Mouse (Mus musculus) kidney, postnatal 0 days (tissue): ENCODE data around the gene Slit2. TPM values are rescaled to one million over a fixed set of nuclear protein-coding genes. Genes with fewer than 3 reads are reported as not detected.

Source experiments
- ATAC-seq: fragments of 200-750 bp; cut with Nextera tagmentation; replicated peaks from 2 replicates; pipeline ENCODE4 v1.8.0; 2017; ENCODE audit warnings: low read depth, moderate number of reproducible peaks, moderate TSS enrichment, moderate library complexity; ENCODE audit not compliant: low FRiP score
- DNase-seq: peaks from one replicate; pipeline ENCODE4 v3.0.0-alpha.2; 2016; ENCODE audit warnings: low spot score
- H3K27ac ChIP-seq: fragments of 300-500 bp; sonication (generic); 2 replicates; pipeline ENCODE4 v1.5.1; 2014; ENCODE audit warnings: mild to moderate bottlenecking
- H3K27me3 ChIP-seq: fragments of 300-500 bp; sonication (generic); 2 replicates; pipeline ENCODE4 v1.6.1; 2014; ENCODE audit warnings: low read length, mixed read lengths; ENCODE audit not compliant: insufficient read depth
- H3K36me3 ChIP-seq: fragments of 300-500 bp; sonication (generic); 2 replicates; pipeline ENCODE4 v1.6.1; 2014; ENCODE audit warnings: low read length, mixed read lengths; ENCODE audit not compliant: insufficient read depth
- H3K4me1 ChIP-seq: fragments of 300-500 bp; sonication (generic); replicated peaks from 2 replicates; pipeline ENCODE4 v1.6.1; 2014; ENCODE audit warnings: antibody characterized with exemption, low read length, mixed read lengths; ENCODE audit not compliant: insufficient read depth
- H3K4me2 ChIP-seq: fragments of 300-500 bp; sonication (generic); 2 replicates; pipeline ENCODE4 v1.6.1; 2014; ENCODE audit warnings: mild to moderate bottlenecking, low read length, moderate library complexity, mixed read lengths
- H3K4me3 ChIP-seq: fragments of 300-500 bp; sonication (generic); replicated peaks from 2 replicates; pipeline ENCODE4 v1.5.1; 2014; ENCODE audit warnings: low read depth, low read length
- H3K9ac ChIP-seq: fragments of 300-500 bp; sonication (generic); 2 replicates; pipeline ENCODE4 v1.6.1; 2014; ENCODE audit warnings: low read depth, low read length
- H3K9me3 ChIP-seq: fragments of 300-500 bp; sonication (generic); replicated peaks from 2 replicates; pipeline ENCODE4 v1.6.1; 2016; ENCODE audit warnings: low read length, inconsistent platforms, mixed read lengths
- CTCF ChIP-seq: IDR thresholded peaks from 2 replicates; pipeline ENCODE4 v1.5.1; 2016; ENCODE audit warnings: antibody characterized with exemption, low read depth, mild to moderate bottlenecking, moderate library complexity
- WGBS: fragments of 180-500 bp; shearing (Covaris S2); extraction: QIAGEN DNeasy Blood & Tissue Kit; methylation state at CpG from one replicate; pipeline ENCODE4 v1.1.7; 2014; 5-methylcytosine and 5-hydroxymethylcytosine counted together
- polyA plus RNA-seq: library from polyadenylated mRNA; unstranded; fragments of >200 nt; fragmentation: Nextera tagmentation; extraction: Ambion mirVana; gene quantifications from 2 replicates; pipeline ENCODE4 v1.2.1, GENCODE M21; 2015

Slit2 gene
- polyA plus RNA-seq, 1 experiment from 2014 or later, result 18.3 TPM

DNA sequence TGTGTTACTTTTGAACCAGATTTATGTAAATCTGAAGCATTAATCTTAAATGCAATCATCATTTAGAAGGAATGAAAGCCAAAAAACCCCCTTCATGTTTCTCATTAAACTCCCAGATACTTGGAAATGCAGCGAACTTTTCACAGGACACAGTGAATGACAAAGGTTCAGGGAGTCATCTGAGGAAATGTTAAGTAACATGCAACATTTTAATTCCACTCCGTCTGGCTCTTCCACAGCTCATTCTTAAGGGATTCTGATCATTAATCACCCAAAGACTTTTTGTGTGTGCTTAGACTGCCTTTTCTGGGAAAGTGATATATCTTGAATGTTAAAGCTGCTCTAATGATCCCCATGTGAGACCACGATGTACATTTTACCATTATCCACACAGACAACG is 337.7 kb downstream of the Slit2 start:
- Histone ChIP-seq H3K4me3 (no peak overlapping the region), H3K36me3 (no peaks in the 10 kb centered on the region), H3K27ac (no peak overlapping the region), H3K9ac (no peak overlapping the region), H3K9me3 (no peaks in the 10 kb centered on the region), H3K27me3 (no peaks in the 10 kb centered on the region), H3K4me1 (no peaks in the 10 kb centered on the region), H3K4me2 (no peak overlapping the region)
- 54% methylated on average over 4 of the region's 4 CpGs for WGBS
- DNase-seq (no peak), ATAC-seq (no peak)
- no peak for TF ChIP-seq CTCF

DNA sequence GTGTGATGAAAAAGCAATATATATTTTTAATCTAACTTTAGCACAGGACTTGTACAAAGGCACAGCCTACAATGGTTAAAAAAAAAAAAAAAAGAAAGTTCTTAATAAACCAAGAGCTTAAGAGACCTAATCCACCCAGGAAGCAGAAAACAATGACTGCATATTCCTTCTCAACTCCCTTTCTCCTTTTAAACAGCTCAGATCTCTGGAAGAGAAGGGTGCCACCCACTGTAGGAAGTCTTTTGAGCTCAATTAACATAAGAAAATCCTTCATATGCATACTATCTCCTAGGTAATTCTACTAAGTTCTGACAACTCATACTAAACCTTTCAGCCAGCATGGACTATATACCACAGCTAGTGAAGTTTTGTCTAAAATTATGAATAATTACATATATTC is 343.3 kb downstream of the Slit2 start:
- no peak overlapping the region for H3K4me3 ChIP-seq
- H3K36me3 ChIP-seq, result no peaks in the 10 kb centered on the region
- H3K27ac ChIP-seq, result no peak overlapping the region
- H3K4me2 ChIP-seq, result no peak overlapping the region
- no peaks in the 10 kb centered on the region for H3K4me1 ChIP-seq
- TF ChIP-seq CTCF, result no peak
- DNase-seq (no peak), ATAC-seq (no peak)
- H3K9me3 ChIP-seq, result no peaks in the 10 kb centered on the region
- no peak overlapping the region for H3K9ac ChIP-seq
- H3K27me3 ChIP-seq, result no peaks in the 10 kb centered on the region

GRCm38 (mm10) chr5:48327652-48328051 is 344.7 kb downstream of the Slit2 start, which contains the start of gene 5730480H06Rik:
Gene 5730480H06Rik, plus strand, starts transcription at chr5:48327952.
- Histone ChIP-seq H3K36me3 (no peaks in the 10 kb centered on the region), H3K4me2 (no peak within 1 kb of the TSS), H3K27ac (no peak within 1 kb of the TSS), H3K4me1 (no peaks in the 10 kb centered on the region), H3K27me3 (no peaks in the 10 kb centered on the region), H3K4me3 (no peak within 1 kb of the TSS), H3K9ac (no peak within 1 kb of the TSS), H3K9me3 (no peaks in the 10 kb centered on the region)
- DNase-seq, result no peak
- WGBS, result 96% methylated on average over 8 of the region's 8 CpGs
- no peak for ATAC-seq
- TF ChIP-seq CTCF, result no peak

GRCm38 (mm10) chr5:48329751-48330150 is 346.8 kb downstream of the Slit2 start:
- Histone ChIP-seq H3K9me3 (no peaks in the 10 kb centered on the region), H3K4me3 (no peak overlapping the region), H3K4me2 (no peak overlapping the region), H3K27ac (no peak overlapping the region), H3K9ac (no peak overlapping the region), H3K27me3 (no peaks in the 10 kb centered on the region), H3K36me3 (no peaks in the 10 kb centered on the region), H3K4me1 (no peaks in the 10 kb centered on the region)
- ATAC-seq, result no peak
- WGBS, result 86% methylated on average over 2 of the region's 2 CpGs
- DNase-seq, result no peak
- no peak for TF ChIP-seq CTCF

- Histone ChIP-seq H3K9ac (no peak overlapping the region), H3K27ac (no peak overlapping the region), H3K4me3 (no peak overlapping the region), H3K4me1 (no peaks in the 10 kb centered on the region), H3K9me3 (no peaks in the 10 kb centered on the region), H3K36me3 (no peaks in the 10 kb centered on the region), H3K27me3 (no peaks in the 10 kb centered on the region), H3K4me2 (no peak overlapping the region)
- 90% methylated on average over 2 of the region's 2 CpGs for WGBS
- DNase-seq (no peak), ATAC-seq (no peak)
- no peak for TF ChIP-seq CTCF
Observed at GRCm38 (mm10) chr5:48330817-48331216, 347.9 kb downstream of the Slit2 start.

DNA sequence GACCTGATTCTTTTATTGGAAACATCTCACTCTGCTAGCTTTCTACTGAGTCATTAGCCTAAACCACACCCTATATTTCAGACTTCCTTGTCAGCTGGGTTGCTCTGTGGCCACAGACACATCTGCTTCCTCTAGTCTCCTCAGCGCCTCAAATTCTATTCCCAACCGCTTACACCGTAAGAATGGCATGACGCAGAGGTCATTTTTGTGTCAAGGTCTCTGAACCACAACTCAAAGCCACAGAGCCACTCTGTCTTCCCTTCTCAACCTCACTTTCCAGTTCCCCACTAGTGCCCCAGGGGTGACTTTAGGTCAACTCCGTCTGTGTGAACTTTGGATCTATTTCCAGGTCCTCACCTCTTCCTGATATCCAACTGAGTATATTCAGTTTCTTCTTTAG is 348.5 kb downstream of the Slit2 start:
- no peaks in the 10 kb centered on the region for H3K4me1 ChIP-seq
- 50% methylated on average over 5 of the region's 5 CpGs for WGBS
- no peaks in the 10 kb centered on the region for H3K27me3 ChIP-seq
- ATAC-seq (no peak), DNase-seq (no peak)
- no peak overlapping the region for H3K9ac ChIP-seq
- no peak overlapping the region for H3K4me2 ChIP-seq
- no peaks in the 10 kb centered on the region for H3K36me3 ChIP-seq
- H3K27ac ChIP-seq, result no peak overlapping the region
- TF ChIP-seq CTCF, result no peak
- H3K4me3 ChIP-seq, result no peak overlapping the region
- no peaks in the 10 kb centered on the region for H3K9me3 ChIP-seq

DNA sequence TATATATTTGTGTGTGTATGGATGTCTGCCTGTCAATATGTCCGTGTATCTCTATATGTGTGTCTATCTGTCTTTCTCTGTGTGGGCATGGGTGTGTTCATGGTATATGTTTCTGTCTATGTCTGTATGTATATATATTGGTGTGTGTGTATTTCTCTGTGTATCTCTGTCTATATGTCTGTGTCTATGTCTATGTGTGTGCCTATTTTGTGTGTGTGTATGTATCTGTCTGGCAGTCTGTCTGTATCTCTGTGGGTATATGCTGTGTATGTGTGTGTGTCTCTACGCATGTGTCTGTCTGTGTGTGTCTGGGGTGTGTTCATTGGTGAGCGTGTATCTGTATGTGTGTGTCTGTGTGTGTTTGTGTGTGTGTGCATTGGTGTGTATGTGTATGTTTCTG is 350.5 kb downstream of the Slit2 start:
- peak; percentile 35; the same call in 1 of the 2 replicates for ATAC-seq
- 91% methylated on average over 3 of the region's 3 CpGs for WGBS
- TF ChIP-seq CTCF, result no peak

More for the DNA sequence above, 350.5 kb downstream of the Slit2 start:
- no peak overlapping the region for H3K4me2 ChIP-seq
- no peaks in the 10 kb centered on the region for H3K27me3 ChIP-seq
- H3K9ac ChIP-seq, result no peak overlapping the region
- no peaks in the 10 kb centered on the region for H3K4me1 ChIP-seq
- no peaks in the 10 kb centered on the region for H3K9me3 ChIP-seq
- no peak overlapping the region for H3K27ac ChIP-seq
- no peak for DNase-seq
- H3K4me3 ChIP-seq, result no peak overlapping the region
- H3K36me3 ChIP-seq, result no peaks in the 10 kb centered on the region
